Mouse (Mus musculus): Measurements from ENCODE around the gene Gemin6. TPM values are rescaled to one million over a fixed set of nuclear protein-coding genes. Genes with fewer than 3 reads are reported as not detected.

Gemin6 gene
- total and polyA plus RNA-seq, 3 experiments = 19.6 to 25.3 TPM; not detected in 1

DNA sequence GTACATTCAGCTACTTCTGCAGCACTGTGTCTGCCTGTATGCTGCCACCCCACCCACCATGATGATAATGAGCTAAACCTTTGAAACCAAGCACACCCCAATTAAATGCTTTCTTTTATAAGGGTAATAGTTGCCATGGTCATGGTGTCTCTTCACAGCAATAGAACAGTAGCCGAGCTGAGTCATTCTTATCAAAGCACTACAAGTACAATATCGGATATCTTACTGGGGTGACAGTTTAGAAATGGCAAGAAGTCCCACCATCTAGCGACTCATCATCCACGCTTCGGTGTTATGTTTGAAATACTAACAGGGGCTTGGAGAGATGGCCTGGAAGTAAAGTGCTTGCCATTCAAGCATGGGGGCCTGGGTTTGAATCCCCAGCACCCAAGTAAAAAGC, 9.6 kb downstream of the Gemin6 start (continued):
- TF ChIP-seq ZC3H11A (IDR thresholded peaks at IDR 0.05; ENCODE audit: low read depth, low read length) = no peak
- no peak for TF ChIP-seq NELFE (IDR thresholded peaks at IDR 0.05; ENCODE audit: low read depth, low read length)
- no peak for TF ChIP-seq USF2 (IDR thresholded peaks at IDR 0.05; ENCODE audit: borderline replicate concordance in 1 of 2, insufficient read depth in 1 of 2, low read depth in 1 of 2, low read length in 2 of 2)
- TF ChIP-seq EP300 (IDR thresholded peaks at IDR 0.05; ENCODE audit: low read depth in 1 of 2, low read length in 2 of 2) = peak; percentile 65
- no peak for TF ChIP-seq CTCF (IDR thresholded peaks at IDR 0.05 in 2 of 3, conservative IDR thresholded peaks at IDR 0.05 in 1 of 3; ENCODE audit: control insufficient read depth in 1 of 3, insufficient read depth in 1 of 3, low read depth in 2 of 3, low read length in 3 of 3, poor library complexity in 1 of 3, severe bottlenecking in 1 of 3)
- peak; percentile 60 for TF ChIP-seq GATA1 (IDR thresholded peaks at IDR 0.05; ENCODE audit: low read depth, low read length)
- no peak for TF ChIP-seq MEF2A (IDR thresholded peaks at IDR 0.05; ENCODE audit: extremely low read depth, insufficient replicate concordance, low read depth, low read length, poor library complexity, severe bottlenecking)
- no peak for TF ChIP-seq POLR2AphosphoS2 (IDR thresholded peaks at IDR 0.05; ENCODE audit: low read length)
- TF ChIP-seq GABPA (IDR thresholded peaks at IDR 0.05; ENCODE audit: low read depth, low read length) = no peak
- no peak for TF ChIP-seq TAL1 (IDR thresholded peaks at IDR 0.05; ENCODE audit: low read length)
- no peak for TF ChIP-seq CHD1 (IDR thresholded peaks at IDR 0.05; ENCODE audit: low read depth, low read length)
- TF ChIP-seq CHD2 (IDR thresholded peaks at IDR 0.05; ENCODE audit: low read length) = no peak

DNA sequence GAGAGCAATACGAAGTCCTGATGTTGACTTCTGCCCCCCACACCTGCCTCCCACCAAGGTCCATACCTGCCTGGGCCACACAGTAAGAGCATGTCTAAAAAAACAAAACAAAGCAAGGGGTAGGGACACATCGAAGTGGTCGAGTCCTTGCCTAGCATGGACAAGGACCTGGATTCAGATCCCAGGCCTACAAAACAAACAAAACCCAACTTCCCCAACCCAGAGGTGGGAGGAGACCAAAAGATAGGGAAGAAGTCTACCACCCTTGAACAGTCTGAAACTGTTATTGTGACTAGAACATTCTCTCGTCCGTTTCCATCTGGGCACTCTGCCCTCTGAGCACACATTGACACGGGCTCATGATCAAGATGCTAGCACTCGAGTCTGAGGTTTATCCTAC, 10.1 kb downstream of the Gemin6 start:
- Histone ChIP-seq H3K36me3 (ENCODE audit: control insufficient read depth in 1 of 2, insufficient read depth in 2 of 2, low read length in 2 of 2) (peaks cover 0 to 28% of the 10 kb centered on the region in 2 experiments; a peak in 2 of 4 replicates), H3K4me1 (ENCODE audit: control insufficient read depth in 1 of 2, insufficient read depth in 2 of 2, low read length in 2 of 2) (peaks cover 15 to 28% of the 10 kb centered on the region in 2 experiments), H3K27me3 (ENCODE audit: control insufficient read depth in 1 of 2, insufficient read depth in 2 of 2, low read length in 2 of 2) (no peaks in the 10 kb centered on the region), H3K9me3 (replicated peaks; ENCODE audit: insufficient read depth, low read length) (no peaks in the 10 kb centered on the region), H3K79me2 (ENCODE audit: control insufficient read depth, insufficient read depth, low read length, poor library complexity) (no peaks in the 10 kb centered on the region), H3K9ac (ENCODE audit: control insufficient read depth, low read depth, low read length, poor library complexity, severe bottlenecking) (peak overlapping the region; percentile 12), H3K27ac (ENCODE audit: control insufficient read depth, low read depth, low read length) (peak overlapping the region; percentile 77), H3K4me3 (ENCODE audit: control insufficient read depth in 1 of 2, insufficient read depth in 1 of 2, low read depth in 2 of 2, low read length in 2 of 2) (no peak overlapping the region)
- TF ChIP-seq EP300 (IDR thresholded peaks at IDR 0.05; ENCODE audit: low read depth in 1 of 2, low read length in 2 of 2) (0 out of 4 replicates have a peak, but pooled peaks of 1 of the 2 experiments have one; percentile 13), MAFK (IDR thresholded peaks at IDR 0.05; ENCODE audit: borderline replicate concordance, low read depth, low read length) (no peak), MEF2A (IDR thresholded peaks at IDR 0.05; ENCODE audit: extremely low read depth, insufficient replicate concordance, low read depth, low read length, poor library complexity, severe bottlenecking) (no peak), MAX (IDR thresholded peaks at IDR 0.05; ENCODE audit: low read length) (peak; percentile 44)
- DNase-seq (ENCODE audit: low read depth, low spot score) = peak; percentile 69

DNA sequence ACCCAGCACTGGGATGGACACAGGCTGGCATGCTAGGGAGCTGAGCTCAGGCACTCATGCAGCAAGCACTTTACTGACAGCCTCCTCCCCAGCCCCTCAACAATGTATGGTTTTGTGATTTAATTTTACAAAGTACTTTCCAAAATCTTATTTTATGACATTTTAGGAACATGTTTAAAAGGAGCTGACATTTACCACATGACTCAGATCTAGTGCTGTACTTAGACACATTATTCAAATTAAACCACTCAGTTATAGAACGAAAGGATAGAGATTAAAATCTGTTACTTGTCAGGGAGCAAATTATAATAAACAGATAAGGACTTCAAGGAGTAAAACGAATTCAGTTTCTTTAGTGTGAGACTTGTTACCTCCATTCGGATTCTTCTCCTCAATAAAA, 11.2 kb downstream of the Gemin6 start:
- H3K9ac ChIP-seq (ENCODE audit: control insufficient read depth, low read depth, low read length, poor library complexity, severe bottlenecking) = no peak overlapping the region
- H3K36me3 ChIP-seq (ENCODE audit: control insufficient read depth in 1 of 2, insufficient read depth in 2 of 2, low read length in 2 of 2) = peaks cover 0 to 28% of the 10 kb centered on the region in 2 experiments; a peak in 2 of 4 replicates
- no peak for DNase-seq (ENCODE audit: low read depth, low spot score)
- H3K4me3 ChIP-seq (ENCODE audit: control insufficient read depth in 1 of 2, insufficient read depth in 1 of 2, low read depth in 2 of 2, low read length in 2 of 2) = no peak overlapping the region
- 0 out of 2 replicates have a peak overlapping the region, but pooled peaks have one; percentile 77 for H3K27ac ChIP-seq (ENCODE audit: control insufficient read depth, low read depth, low read length)
- TF ChIP-seq ETS1 (IDR thresholded peaks at IDR 0.05; ENCODE audit: low read depth, low read length) = no peak
- H3K9me3 ChIP-seq (replicated peaks; ENCODE audit: insufficient read depth, low read length) = no peaks in the 10 kb centered on the region
- no peaks in the 10 kb centered on the region for H3K79me2 ChIP-seq (ENCODE audit: control insufficient read depth, insufficient read depth, low read length, poor library complexity)
- peaks cover 15 to 28% of the 10 kb centered on the region in 2 experiments for H3K4me1 ChIP-seq (ENCODE audit: control insufficient read depth in 1 of 2, insufficient read depth in 2 of 2, low read length in 2 of 2)
- no peaks in the 10 kb centered on the region for H3K27me3 ChIP-seq (ENCODE audit: control insufficient read depth in 1 of 2, insufficient read depth in 2 of 2, low read length in 2 of 2)
